Mouse (Mus musculus): ENCODE measurements around the gene Itgad. TPM values are rescaled to one million over a fixed set of nuclear protein-coding genes. Genes with fewer than 3 reads are reported as not detected.
"Not testable (repeated sequence)": the region's sequence is repeated elsewhere in the genome, so short reads cannot be mapped to it uniquely, and the experiment has no call there.

Gene Itgad
- total and polyA plus RNA-seq, 2 experiments from 2014 or later, result 0.05 to 0.39 TPM

DNA sequence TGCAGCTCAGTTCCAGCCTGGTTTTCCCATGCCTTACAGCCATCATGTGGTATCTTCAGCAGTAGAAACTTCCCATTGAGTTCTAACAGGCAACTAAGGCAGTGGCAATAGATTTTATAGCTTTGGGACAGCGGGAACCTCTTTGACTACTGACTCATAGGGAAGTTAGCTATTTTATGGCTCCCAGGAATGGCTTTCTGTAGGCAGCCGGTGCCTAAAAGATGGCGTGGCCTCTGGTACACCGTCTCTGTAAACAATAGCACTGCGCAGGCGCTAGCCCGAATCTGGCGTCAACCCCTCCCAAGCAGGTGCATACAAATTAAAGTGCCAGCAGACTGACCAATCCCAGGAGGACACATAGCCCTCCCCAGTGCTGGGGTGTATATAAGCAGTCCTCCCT is 3.2 kb upstream of the Itgad start:
- Histone ChIP-seq H3K27me3 (ENCODE audit: insufficient read depth, low read length) (no peaks in the 10 kb centered on the region), H3K27ac (ENCODE audit: low read depth, low read length) (no peak overlapping the region), H3K9ac (no peak overlapping the region), H3K4me3 (ENCODE audit: low read depth, low read length) (no peak overlapping the region), H3K36me3 (ENCODE audit: insufficient read depth) (no peaks in the 10 kb centered on the region), H3K4me2 (ENCODE audit: low read depth) (no peak overlapping the region), H3K9me3 (ENCODE audit: low read length) (no peaks in the 10 kb centered on the region), H3K4me1 (ENCODE audit: insufficient read depth) (no peaks in the 10 kb centered on the region)
- DNase-seq (no peak), ATAC-seq (no peak)
- WGBS, result 89% methylated on average over 8 of the region's 8 CpGs
- no peak for TF ChIP-seq CTCF (IDR thresholded peaks at IDR 0.05; ENCODE audit: low read depth)

- no peak for DNase-seq
- ATAC-seq, result no peak
- H3K4me2 ChIP-seq (ENCODE audit: low read depth), result no peak overlapping the region
- no peaks in the 10 kb centered on the region for H3K27me3 ChIP-seq (ENCODE audit: insufficient read depth, low read length)
- no peaks in the 10 kb centered on the region for H3K4me1 ChIP-seq (ENCODE audit: insufficient read depth)
- no peak overlapping the region for H3K4me3 ChIP-seq (ENCODE audit: low read depth, low read length)
- H3K9me3 ChIP-seq (ENCODE audit: low read length), result no peaks in the 10 kb centered on the region
- TF ChIP-seq CTCF (IDR thresholded peaks at IDR 0.05; ENCODE audit: low read depth), result no peak
- no peaks in the 10 kb centered on the region for H3K36me3 ChIP-seq (ENCODE audit: insufficient read depth)
- H3K27ac ChIP-seq (ENCODE audit: low read depth, low read length), result no peak overlapping the region
- 47% methylated on average over 10 of the region's 10 CpGs for WGBS
- H3K9ac ChIP-seq, result no peak overlapping the region
Observed at GRCm38 (mm10) chr7:128154924-128155323, 748 bp downstream of the Itgad start.

DNA sequence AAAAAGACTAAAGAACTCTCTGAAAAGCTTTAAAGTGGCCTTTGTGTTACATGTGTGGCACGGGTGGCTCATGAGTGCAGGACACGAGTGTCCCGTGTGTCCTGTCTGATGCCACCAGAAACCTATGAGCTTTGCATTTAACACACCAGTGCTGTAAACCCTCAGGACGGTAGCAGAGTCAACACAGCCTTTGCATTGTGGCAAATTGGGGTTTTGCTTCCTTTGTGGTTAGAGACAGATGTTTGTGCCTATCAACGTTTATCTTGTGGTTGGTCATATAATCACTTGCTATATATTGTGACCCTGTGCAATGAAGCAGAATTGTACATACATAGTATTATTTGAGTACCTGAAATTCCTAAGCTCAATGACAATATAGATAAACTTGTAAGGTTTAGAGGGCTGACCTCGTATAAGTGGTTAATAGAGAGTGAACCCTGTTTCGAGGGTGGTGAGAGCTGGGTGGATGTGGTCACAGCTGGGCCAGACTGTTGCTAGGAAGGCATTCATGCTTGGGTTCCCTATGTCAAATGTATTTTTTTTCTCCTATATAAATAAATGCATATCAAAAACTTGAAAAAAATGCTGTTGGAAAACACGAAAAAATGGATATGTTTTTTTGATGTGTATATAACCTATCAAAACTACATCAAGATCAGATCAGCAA is 4.6 kb downstream of the Itgad start:
- not testable (repeated sequence) for H3K4me3 ChIP-seq (ENCODE audit: low read depth, low read length); H3K27ac ChIP-seq (ENCODE audit: low read depth, low read length); H3K27me3 ChIP-seq (ENCODE audit: insufficient read depth, low read length); H3K36me3 ChIP-seq (ENCODE audit: insufficient read depth); H3K4me2 ChIP-seq (ENCODE audit: low read depth); H3K4me1 ChIP-seq (ENCODE audit: insufficient read depth); H3K9ac ChIP-seq; ATAC-seq; H3K9me3 ChIP-seq (ENCODE audit: low read length); DNase-seq
- WGBS, result 79% methylated on average over 7 of the region's 8 CpGs

DNA sequence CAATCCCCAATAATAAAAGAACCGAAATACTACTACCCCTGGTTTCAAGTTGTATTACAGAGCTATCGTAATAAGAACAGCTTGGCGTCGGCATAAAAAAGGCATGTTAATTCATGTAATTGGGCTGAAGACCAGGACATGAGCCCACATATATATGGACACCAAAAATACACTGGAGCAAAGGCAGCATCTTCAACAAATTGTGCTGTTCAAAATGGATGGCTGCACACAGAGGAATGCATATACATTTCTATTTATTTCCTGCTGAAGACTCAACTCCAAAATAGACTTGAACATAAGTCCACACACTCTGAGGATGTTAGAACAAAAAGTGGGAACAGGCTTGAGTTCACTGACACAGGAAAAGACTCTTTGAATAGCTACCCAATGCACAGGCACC is 9.8 kb downstream of the Itgad start:
- Histone ChIP-seq H3K9ac (no peak overlapping the region), H3K4me2 (ENCODE audit: low read depth) (no peak overlapping the region), H3K9me3 (ENCODE audit: low read length) (no peaks in the 10 kb centered on the region), H3K4me1 (ENCODE audit: insufficient read depth) (no peaks in the 10 kb centered on the region), H3K4me3 (ENCODE audit: low read depth, low read length) (no peak overlapping the region), H3K36me3 (ENCODE audit: insufficient read depth) (no peaks in the 10 kb centered on the region), H3K27ac (ENCODE audit: low read depth, low read length) (no peak overlapping the region), H3K27me3 (ENCODE audit: insufficient read depth, low read length) (no peaks in the 10 kb centered on the region)
- no peak for TF ChIP-seq CTCF (IDR thresholded peaks at IDR 0.05; ENCODE audit: low read depth)
- DNase-seq, result no peak
- ATAC-seq, result no peak
- WGBS, result 94% methylated on average over 4 of the region's 4 CpGs

- Histone ChIP-seq H3K9ac (no peak overlapping the region), H3K27me3 (ENCODE audit: insufficient read depth, low read length) (no peaks in the 10 kb centered on the region), H3K27ac (ENCODE audit: low read depth, low read length) (no peak overlapping the region), H3K4me3 (ENCODE audit: low read depth, low read length) (no peak overlapping the region), H3K4me2 (ENCODE audit: low read depth) (no peak overlapping the region), H3K4me1 (ENCODE audit: insufficient read depth) (no peaks in the 10 kb centered on the region), H3K9me3 (ENCODE audit: low read length) (no peaks in the 10 kb centered on the region), H3K36me3 (ENCODE audit: insufficient read depth) (no peaks in the 10 kb centered on the region)
- no peak for TF ChIP-seq CTCF (IDR thresholded peaks at IDR 0.05; ENCODE audit: low read depth)
- no peak for ATAC-seq
- no peak for DNase-seq
- 92% methylated on average over 7 of the region's 7 CpGs for WGBS
Observed at GRCm38 (mm10) chr7:128166391-128166790, 12.2 kb downstream of the Itgad start.

- no peaks in the 10 kb centered on the region for H3K27me3 ChIP-seq (ENCODE audit: insufficient read depth, low read length)
- no peak for ATAC-seq
- no peak overlapping the region for H3K4me3 ChIP-seq (ENCODE audit: low read depth, low read length)
Observed at GRCm38 (mm10) chr7:128169996-128170395, 15.8 kb downstream of the Itgad start.

GRCm38 (mm10) chr7:128178385-128178784 is 24.2 kb downstream of the Itgad start:
- ATAC-seq (no peak), DNase-seq (no peak)
- Histone ChIP-seq H3K4me3 (ENCODE audit: low read depth, low read length) (no peak overlapping the region), H3K36me3 (ENCODE audit: insufficient read depth) (no peaks in the 10 kb centered on the region), H3K4me2 (ENCODE audit: low read depth) (no peak overlapping the region), H3K9me3 (ENCODE audit: low read length) (no peaks in the 10 kb centered on the region), H3K9ac (no peak overlapping the region), H3K4me1 (ENCODE audit: insufficient read depth) (no peaks in the 10 kb centered on the region), H3K27ac (ENCODE audit: low read depth, low read length) (no peak overlapping the region), H3K27me3 (ENCODE audit: insufficient read depth, low read length) (no peaks in the 10 kb centered on the region)
- no peak for TF ChIP-seq CTCF (IDR thresholded peaks at IDR 0.05; ENCODE audit: low read depth)
- 51% methylated on average over 2 of the region's 2 CpGs for whole genome bisulfite sequencing

More at GRCm38 (mm10) chr7:128169996-128170395, 15.8 kb downstream of the Itgad start:
- Histone ChIP-seq H3K9ac (no peak overlapping the region), H3K9me3 (ENCODE audit: low read length) (no peaks in the 10 kb centered on the region), H3K27ac (ENCODE audit: low read depth, low read length) (no peak overlapping the region), H3K4me1 (ENCODE audit: insufficient read depth) (no peaks in the 10 kb centered on the region), H3K4me2 (ENCODE audit: low read depth) (no peak overlapping the region), H3K36me3 (ENCODE audit: insufficient read depth) (no peaks in the 10 kb centered on the region)
- 62% methylated on average over 3 of the region's 3 CpGs for WGBS
- no peak for DNase-seq
- no peak for TF ChIP-seq CTCF (IDR thresholded peaks at IDR 0.05; ENCODE audit: low read depth)

Measured in forebrain, postnatal 0 days (tissue).